Mouse (Mus musculus) limb, embryonic 11.5 days (tissue): ENCODE measurements around the gene Clhc1. TPM values are rescaled to one million over a fixed set of nuclear protein-coding genes. Genes with fewer than 3 reads are reported as not detected.

Experiments used
- ATAC-seq: fragments of 200-750 bp; cut with Nextera tagmentation; 2 replicates; pipeline ENCODE4 v1.8.0; 2017; ENCODE audit warnings: low read depth; ENCODE audit not compliant: insufficient number of reproducible peaks, low FRiP score, low TSS enrichment
- DNase-seq: peaks from one replicate; pipeline ENCODE4 v3.0.0-alpha.2; 2015; ENCODE audit warnings: low spot score
- H3K27ac ChIP-seq: fragments of 300-500 bp; sonication (generic); replicated peaks from 2 replicates; pipeline ENCODE4 v1.5.1; 2014; ENCODE audit warnings: low read depth, mild to moderate bottlenecking, low read length
- H3K27me3 ChIP-seq: fragments of 300-500 bp; sonication (generic); 2 replicates; pipeline ENCODE4 v1.6.1; 2014; ENCODE audit warnings: mild to moderate bottlenecking, low read length, mixed read lengths; ENCODE audit not compliant: control insufficient read depth, insufficient read depth
- H3K36me3 ChIP-seq: fragments of 300-500 bp; sonication (generic); 2 replicates; pipeline ENCODE4 v1.6.1; 2014; ENCODE audit warnings: mild to moderate bottlenecking, low read length, moderate library complexity, mixed read lengths; ENCODE audit not compliant: control insufficient read depth, insufficient read depth
- H3K4me1 ChIP-seq: fragments of 300-500 bp; sonication (generic); 2 replicates; pipeline ENCODE4 v1.6.1; 2014; ENCODE audit warnings: low read length, mixed read lengths; ENCODE audit not compliant: control insufficient read depth, insufficient read depth
- H3K4me2 ChIP-seq: fragments of 300-500 bp; sonication (generic); 2 replicates; pipeline ENCODE4 v1.6.1; 2014; ENCODE audit warnings: low read depth, mild to moderate bottlenecking, moderate library complexity; ENCODE audit not compliant: severe bottlenecking
- H3K4me3 ChIP-seq: fragments of 300-500 bp; sonication (generic); 2 replicates; pipeline ENCODE4 v1.5.1; 2014; ENCODE audit warnings: low read depth, low read length
- H3K9ac ChIP-seq: fragments of 300-500 bp; sonication (generic); 2 replicates; pipeline ENCODE4 v1.6.1; 2014; ENCODE audit warnings: mild to moderate bottlenecking, low read length
- H3K9me3 ChIP-seq: fragments of 300-500 bp; sonication (generic); 2 replicates; pipeline ENCODE4 v1.6.1; 2016; ENCODE audit warnings: low read length; ENCODE audit not compliant: control insufficient read depth
- WGBS: fragments of 180-500 bp; shearing (Covaris S2); extraction: QIAGEN DNeasy Blood & Tissue Kit; methylation state at CpG from one replicate; pipeline ENCODE4 v1.1.7; 2014; 5-methylcytosine and 5-hydroxymethylcytosine counted together
- polyA plus RNA-seq: library from polyadenylated mRNA; unstranded; fragments of >200 nt; fragmentation: Nextera tagmentation; extraction: Ambion mirVana; gene quantifications from 2 replicates; pipeline ENCODE4 v1.2.1, GENCODE M21; 2014

Gene Clhc1
- polyA plus RNA-seq, 1 experiment from 2014 or later = 0.33 TPM

DNA sequence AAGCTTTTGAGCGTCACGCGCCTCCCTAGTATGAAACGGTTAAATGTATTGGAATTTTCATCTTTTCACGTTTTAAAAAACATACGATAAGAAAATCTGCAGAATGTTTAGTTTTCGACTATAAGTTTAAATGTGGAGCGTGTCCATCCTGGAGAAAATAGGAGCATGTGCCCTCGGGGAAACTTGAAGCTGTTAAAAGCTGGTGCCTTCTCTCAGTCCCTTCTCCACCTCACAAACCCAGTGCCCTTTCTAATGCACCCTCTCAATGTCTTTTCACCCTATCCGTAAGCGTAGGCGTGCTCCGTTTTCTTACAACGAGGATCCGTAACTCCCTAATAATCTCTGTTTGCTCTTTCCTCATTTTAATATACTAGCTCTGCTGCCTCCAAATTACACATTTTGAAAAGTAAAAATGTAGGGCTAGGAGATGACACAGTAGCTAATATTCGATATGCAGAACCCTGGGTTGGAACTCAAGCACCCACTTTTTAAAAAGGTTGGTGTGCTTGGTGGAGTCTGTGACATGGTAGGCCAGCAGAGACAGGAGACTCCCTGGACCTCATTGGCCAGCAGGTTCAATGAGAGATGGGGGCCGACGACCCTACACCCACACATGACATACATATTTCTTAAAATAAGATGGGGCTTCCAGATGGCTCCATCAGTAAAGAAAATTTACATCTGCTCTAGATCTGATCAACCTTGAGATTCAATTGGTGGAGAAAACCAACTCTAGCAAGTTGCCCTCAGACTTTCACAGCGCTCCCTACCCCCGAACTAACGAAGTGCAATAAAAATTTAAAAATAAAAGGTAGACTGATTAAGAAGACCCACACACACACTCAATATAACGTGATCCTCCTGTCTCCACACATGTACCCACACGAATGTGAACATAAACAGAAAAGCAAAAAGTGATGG is 1.0 kb downstream of the Clhc1 start:
- Histone ChIP-seq H3K36me3 (peaks cover 5% of the 10 kb centered on the region; the same call in 1 of the 2 replicates), H3K4me1 (no peaks in the 10 kb centered on the region), H3K27ac (no peak overlapping the region), H3K4me3 (peak overlapping the region; percentile 70), H3K9me3 (no peaks in the 10 kb centered on the region), H3K4me2 (peak overlapping the region; percentile 65), H3K9ac (peak overlapping the region; percentile 95), H3K27me3 (no peaks in the 10 kb centered on the region)
- ATAC-seq (no peak), DNase-seq (no peak)
- 24% methylated on average over 23 of the region's 23 CpGs for WGBS

DNA sequence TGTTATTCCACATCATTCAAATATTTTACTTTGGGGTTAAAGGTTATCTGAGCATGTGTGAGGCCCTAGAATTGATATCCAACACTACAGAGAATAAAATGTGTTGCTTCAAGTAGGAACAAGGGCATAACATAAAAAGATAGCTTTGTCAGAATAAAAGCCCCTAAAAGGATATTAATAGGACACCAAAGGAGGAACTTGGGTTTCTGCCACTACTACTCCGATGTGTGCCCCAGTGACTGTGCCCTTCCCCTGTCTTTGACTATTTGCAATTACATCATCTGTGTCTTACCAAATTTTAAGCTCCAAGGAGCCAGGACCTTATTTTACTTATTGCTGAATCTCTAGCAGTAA is 1.7 kb downstream of the Clhc1 start:
- Histone ChIP-seq H3K4me2 (no peak overlapping the region), H3K9ac (no peak overlapping the region), H3K9me3 (no peaks in the 10 kb centered on the region), H3K27me3 (no peaks in the 10 kb centered on the region), H3K36me3 (peaks cover 5% of the 10 kb centered on the region; the same call in 1 of the 2 replicates), H3K4me1 (no peaks in the 10 kb centered on the region), H3K27ac (no peak overlapping the region), H3K4me3 (no peak overlapping the region)
- ATAC-seq (no peak), DNase-seq (no peak)
- 92% methylated on average over 1 of the region's 1 CpGs for WGBS

DNA sequence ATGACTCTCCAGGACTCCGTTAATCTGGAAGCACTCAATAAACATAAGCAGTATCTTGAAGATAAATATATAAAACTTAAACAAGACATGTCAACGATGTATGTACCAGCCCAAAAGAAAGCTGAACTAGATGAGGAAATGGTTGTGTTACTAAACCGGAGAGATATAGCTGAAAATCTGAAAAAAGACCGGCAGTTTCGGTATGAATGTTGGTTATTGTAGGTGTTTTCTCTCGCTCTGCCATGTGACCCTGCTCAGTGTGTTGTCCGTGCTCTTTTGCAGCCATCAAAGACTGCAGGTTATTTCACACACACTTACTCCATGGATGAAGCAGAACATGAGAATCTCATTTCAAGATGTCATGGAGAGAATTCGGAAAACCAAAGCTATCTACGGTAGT is 12.7 kb downstream of the Clhc1 start:
- WGBS = 90% methylated on average over 9 of the region's 9 CpGs
- H3K9ac ChIP-seq = no peak overlapping the region
- ATAC-seq (no peak), DNase-seq (no peak)
- H3K4me2 ChIP-seq = no peak overlapping the region
- no peaks in the 10 kb centered on the region for H3K9me3 ChIP-seq
- no peaks in the 10 kb centered on the region for H3K27me3 ChIP-seq
- H3K4me3 ChIP-seq = no peak overlapping the region
- H3K4me1 ChIP-seq = no peaks in the 10 kb centered on the region
- no peaks in the 10 kb centered on the region for H3K36me3 ChIP-seq
- no peak overlapping the region for H3K27ac ChIP-seq

DNA sequence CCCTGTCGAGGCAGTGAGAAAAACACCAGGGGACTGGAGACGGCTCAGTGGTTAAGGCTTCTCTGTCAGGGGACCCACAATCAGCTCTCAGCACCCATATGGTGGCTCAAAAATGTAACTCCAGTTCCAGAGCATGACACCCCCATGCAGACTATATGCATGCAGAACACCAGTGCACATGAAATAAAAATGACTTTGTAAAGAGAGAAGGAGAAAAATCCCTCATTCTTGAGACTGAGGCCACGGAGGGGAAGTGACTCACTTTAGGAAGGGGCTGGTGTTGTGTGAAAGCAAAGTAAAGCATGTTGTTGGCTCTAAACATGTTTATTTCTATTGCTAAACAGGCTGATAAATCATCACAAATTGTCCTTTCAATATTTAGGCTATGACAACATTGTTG is 13.2 kb downstream of the Clhc1 start:
- Histone ChIP-seq H3K27ac (no peak overlapping the region), H3K9me3 (no peaks in the 10 kb centered on the region), H3K4me1 (no peaks in the 10 kb centered on the region), H3K4me3 (no peak overlapping the region), H3K27me3 (no peaks in the 10 kb centered on the region), H3K9ac (no peak overlapping the region), H3K36me3 (no peaks in the 10 kb centered on the region), H3K4me2 (no peak overlapping the region)
- DNase-seq = no peak
- ATAC-seq = no peak
- 91% methylated on average over 3 of the region's 3 CpGs for WGBS

DNA sequence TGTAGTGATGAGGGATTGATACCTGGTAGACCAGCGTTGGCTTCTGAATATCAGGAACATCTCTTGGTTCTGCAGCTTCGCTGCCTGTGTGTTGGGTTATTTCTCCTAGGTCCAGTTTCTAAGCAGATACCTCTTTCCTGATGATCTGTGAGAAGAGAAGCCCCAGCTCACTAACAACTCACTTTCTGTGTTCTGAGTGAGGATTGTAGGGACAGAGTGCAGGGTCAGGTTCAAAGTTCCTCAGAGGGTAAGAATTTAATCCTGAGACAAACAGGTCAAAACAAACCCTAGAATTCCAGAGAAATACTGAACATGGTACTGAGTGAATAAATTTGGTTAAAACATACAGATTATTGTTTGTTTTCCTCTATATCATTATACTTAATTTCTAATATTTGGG is 15.7 kb downstream of the Clhc1 start:
- Histone ChIP-seq H3K4me2 (no peak overlapping the region), H3K27ac (no peak overlapping the region), H3K9me3 (no peaks in the 10 kb centered on the region), H3K36me3 (no peaks in the 10 kb centered on the region), H3K4me1 (no peaks in the 10 kb centered on the region), H3K27me3 (no peaks in the 10 kb centered on the region), H3K9ac (no peak overlapping the region), H3K4me3 (no peak overlapping the region)
- 93% methylated on average over 2 of the region's 2 CpGs for WGBS
- DNase-seq (no peak), ATAC-seq (no peak)

DNA sequence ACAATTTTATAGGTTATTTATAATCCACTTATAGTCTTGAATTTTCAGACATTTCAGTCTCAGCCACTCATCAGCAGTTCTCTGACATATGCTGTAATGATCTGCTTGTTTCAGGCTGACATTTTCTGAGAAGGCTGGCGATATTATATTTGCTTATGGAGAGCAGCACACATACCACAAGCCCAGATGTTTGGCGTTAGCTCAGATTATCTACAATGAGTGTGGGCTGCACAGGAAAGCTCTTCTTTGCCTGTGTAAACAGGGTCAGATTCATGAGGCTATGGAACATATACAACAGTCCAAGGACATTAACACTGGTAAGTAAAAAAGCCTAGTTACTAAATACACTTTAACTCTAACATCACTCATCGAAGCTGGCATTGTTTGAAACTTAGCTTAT is 23.8 kb downstream of the Clhc1 start:
- no peak overlapping the region for H3K27ac ChIP-seq
- ATAC-seq (no peak), DNase-seq (no peak)
- H3K9ac ChIP-seq = no peak overlapping the region
- H3K4me2 ChIP-seq = no peak overlapping the region
- H3K27me3 ChIP-seq = no peaks in the 10 kb centered on the region
- H3K36me3 ChIP-seq = no peaks in the 10 kb centered on the region
- no peaks in the 10 kb centered on the region for H3K9me3 ChIP-seq
- H3K4me3 ChIP-seq = no peak overlapping the region
- 74% methylated on average over 3 of the region's 3 CpGs for WGBS
- no peaks in the 10 kb centered on the region for H3K4me1 ChIP-seq

DNA sequence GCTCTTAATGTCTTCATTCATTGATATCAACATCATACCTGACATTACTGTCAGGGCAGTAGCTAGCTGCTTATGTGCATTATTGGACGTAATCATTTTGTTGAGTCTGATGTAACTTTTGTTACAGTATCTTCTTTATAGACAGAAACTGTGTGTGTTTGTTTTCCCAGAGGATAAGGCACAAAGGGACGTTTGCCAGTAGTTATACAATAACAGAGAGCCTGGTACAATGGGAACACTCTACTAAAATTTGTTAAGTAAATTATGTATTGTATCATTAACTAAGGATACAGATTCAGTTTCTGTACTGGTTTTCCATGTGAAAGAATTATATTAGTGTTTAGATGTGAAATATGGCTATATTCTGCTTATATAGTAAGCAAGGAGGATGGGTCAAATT is 24.9 kb downstream of the Clhc1 start:
- no peak overlapping the region for H3K27ac ChIP-seq
- no peaks in the 10 kb centered on the region for H3K4me1 ChIP-seq
- H3K9me3 ChIP-seq = no peaks in the 10 kb centered on the region
- ATAC-seq (no peak), DNase-seq (no peak)
- no peak overlapping the region for H3K4me2 ChIP-seq
- no peak overlapping the region for H3K9ac ChIP-seq
- H3K36me3 ChIP-seq = no peaks in the 10 kb centered on the region
- no peaks in the 10 kb centered on the region for H3K27me3 ChIP-seq
- 78% methylated on average over 2 of the region's 2 CpGs for WGBS
- no peak overlapping the region for H3K4me3 ChIP-seq

DNA sequence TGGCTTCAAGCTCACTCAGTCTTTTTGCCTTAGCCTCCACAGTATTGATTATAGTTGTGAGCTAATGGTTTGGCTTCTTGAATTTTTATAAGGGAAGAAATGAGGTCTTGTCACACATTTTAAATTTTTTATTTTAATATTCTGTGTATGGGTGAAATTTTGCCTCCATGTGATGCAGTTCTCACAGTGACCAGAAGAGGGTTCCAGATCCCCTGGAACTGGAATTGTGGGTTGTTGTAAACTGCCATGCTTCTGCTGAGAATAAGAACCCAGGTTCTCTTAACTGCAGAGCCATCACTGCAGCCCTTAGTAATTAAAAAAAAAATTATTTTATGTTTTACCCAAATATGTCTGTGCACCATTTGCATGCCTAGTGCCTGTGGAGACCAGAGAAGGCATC is 31.9 kb downstream of the Clhc1 start:
- Histone ChIP-seq H3K4me1 (no peaks in the 10 kb centered on the region), H3K4me3 (no peak overlapping the region), H3K27me3 (no peaks in the 10 kb centered on the region), H3K9ac (no peak overlapping the region), H3K27ac (no peak overlapping the region), H3K9me3 (no peaks in the 10 kb centered on the region), H3K36me3 (no peaks in the 10 kb centered on the region), H3K4me2 (no peak overlapping the region)
- no peak for ATAC-seq
- DNase-seq = no peak

DNA sequence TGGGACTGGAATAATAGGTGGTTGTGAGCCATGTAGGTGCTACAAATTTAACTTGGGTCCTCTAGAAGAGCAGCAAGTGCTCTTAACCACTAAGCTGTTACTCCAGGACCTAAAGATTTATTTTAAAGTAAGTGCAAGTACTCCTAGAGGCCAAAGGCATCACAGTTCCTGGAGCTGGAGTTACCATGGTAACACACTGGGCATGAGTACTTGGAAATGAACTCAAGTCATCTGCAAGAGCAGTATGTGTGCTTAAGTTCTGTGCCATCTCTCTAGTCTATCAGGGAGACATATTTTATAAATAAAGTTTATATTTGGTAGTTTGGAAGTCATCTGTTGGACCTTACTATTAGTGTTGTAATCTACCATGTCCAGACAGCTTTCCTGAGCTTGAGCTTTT is 47.5 kb downstream of the Clhc1 start:
- Histone ChIP-seq H3K27ac (no peak overlapping the region), H3K4me2 (no peak overlapping the region), H3K27me3 (no peaks in the 10 kb centered on the region), H3K4me1 (no peaks in the 10 kb centered on the region), H3K9me3 (no peaks in the 10 kb centered on the region), H3K36me3 (no peaks in the 10 kb centered on the region), H3K9ac (no peak overlapping the region), H3K4me3 (no peak overlapping the region)
- DNase-seq (no peak), ATAC-seq (no peak)
